ENCODE assay signal across 25 mouse cellular contexts in the genomic region with DNA sequence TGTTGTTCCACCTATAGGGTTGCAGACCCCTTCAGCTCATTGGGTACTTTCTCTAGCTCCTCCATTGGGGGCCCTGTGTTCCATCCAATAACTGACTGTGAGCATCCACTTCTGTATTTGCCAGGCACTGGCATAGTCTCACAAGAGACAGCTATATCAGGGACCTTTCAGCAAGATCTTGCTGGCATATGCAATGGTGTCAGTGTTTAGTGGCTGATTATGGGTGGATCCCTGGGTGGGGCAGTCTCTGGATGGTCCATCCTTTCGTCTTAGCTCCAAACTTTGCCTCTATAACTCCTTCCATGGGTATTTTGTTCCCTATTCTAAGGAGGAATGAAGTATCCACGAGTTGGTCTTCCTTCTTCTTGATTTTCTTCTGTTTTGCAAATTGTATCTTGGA. TPM values are rescaled to one million over a fixed set of nuclear protein-coding genes. Genes with fewer than 3 reads are reported as not detected.
"Had no signal": no experiment of that assay in that cellular context is flagged by ENCODE, and none has a peak within 500 bp of the region (broad histone marks: within the 10 kb centered on the region; RNA-seq: fewer than 3 reads in every experiment).

No protein-coding gene starts in this region.

RNA-seq across cellular contexts. Expression of a gene that starts 15.0 kb away (rescaled TPM):
- polyA plus RNA-seq: heart, embryonic 10.5 days; heart, embryonic 11.5 days; heart, embryonic 13.5 days; hindbrain, embryonic 11.5 days; kidney, adult 2 months; kidney, embryonic 14.5 days; kidney, embryonic 15.5 days; large intestine, adult 2 months had no signal

RNA-seq across cellular contexts. Expression of a gene that starts 15.1 kb away (rescaled TPM):
- polyA plus RNA-seq: kidney, adult 2 months; large intestine, adult 2 months had no signal

RNA-seq across cellular contexts. Expression of a gene that starts 40.5 kb away (rescaled TPM):
- polyA plus RNA-seq: heart, embryonic 10.5 days; heart, embryonic 11.5 days; heart, embryonic 12.5 days; heart, embryonic 13.5 days; heart, embryonic 14.5 days; heart, embryonic 16.5 days; heart, postnatal 0 days; hindbrain, embryonic 10.5 days; hindbrain, embryonic 11.5 days; hindbrain, embryonic 12.5 days; hindbrain, embryonic 13.5 days; hindbrain, embryonic 14.5 days; hindbrain, embryonic 15.5 days; hindbrain, embryonic 16.5 days; hindbrain, postnatal 0 days; intestine, embryonic 14.5 days; intestine, embryonic 15.5 days; intestine, embryonic 16.5 days; intestine, postnatal 0 days; kidney, embryonic 14.5 days; kidney, embryonic 15.5 days; kidney, embryonic 16.5 days; kidney, postnatal 0 days had no signal
